Mouse (Mus musculus) brain, embryonic 14.5 days (tissue): ENCODE measurements around the gene Tjp1. TPM values are rescaled to one million over a fixed set of nuclear protein-coding genes. Genes with fewer than 3 reads are reported as not detected.

Source experiments
- DNase-seq: peaks from one replicate; pipeline ENCODE4 v3.0.0-alpha.2; 2011; ENCODE audit warnings: low read depth
- CTCF ChIP-seq: fragments of 200-500 bp; IDR thresholded peaks from 2 replicates; pipeline ENCODE4 v1.5.1; 2012; ENCODE audit warnings: inconsistent platforms, mild to moderate bottlenecking, moderate library complexity, borderline replicate concordance; ENCODE audit not compliant: insufficient read depth, insufficient read length; ENCODE audit errors: extremely low read depth
- POLR2A ChIP-seq: fragments of 200-500 bp; IDR thresholded peaks from 2 replicates; pipeline ENCODE4 v1.6.1; 2012; ENCODE audit warnings: mild to moderate bottlenecking, inconsistent platforms, borderline replicate concordance; ENCODE audit not compliant: poor library complexity, insufficient read depth, insufficient read length, severe bottlenecking; ENCODE audit errors: extremely low read depth
- polyA plus RNA-seq: library from polyadenylated mRNA; depleted of rRNA; stranded (reverse); fragments of >200 nt; gene quantifications from 2 replicates; pipeline ENCODE4 v1.2.3, GENCODE M21; 2012

The Tjp1 gene
- polyA plus RNA-seq, 1 experiment, result 44.8 TPM

- TF ChIP-seq CTCF, result no peak
- no peak for TF ChIP-seq POLR2A
- peak; percentile 59 for DNase-seq
Measured at GRCm38 (mm10) chr7:65516903-65517302, 10.7 kb downstream of the Tjp1 start.

GRCm38 (mm10) chr7:65513451-65514179 is 14.0 kb downstream of the Tjp1 start:
- no peak for TF ChIP-seq POLR2A
- TF ChIP-seq CTCF, result no peak
- DNase-seq, result peak; percentile 49

GRCm38 (mm10) chr7:65509357-65509756 is 18.2 kb downstream of the Tjp1 start:
- TF ChIP-seq CTCF (no peak), POLR2A (no peak)
- DNase-seq, result peak; percentile 70

- TF ChIP-seq CTCF (no peak), POLR2A (no peak)
- DNase-seq, result no peak
Measured at GRCm38 (mm10) chr7:65507341-65507740, 20.2 kb downstream of the Tjp1 start.

GRCm38 (mm10) chr7:65502486-65503322 is 24.9 kb downstream of the Tjp1 start:
- TF ChIP-seq CTCF, result no peak
- no peak for TF ChIP-seq POLR2A
- no peak for DNase-seq

- no peak for DNase-seq
- TF ChIP-seq CTCF (no peak), POLR2A (no peak)
Measured at GRCm38 (mm10) chr7:65500746-65501145, 26.8 kb downstream of the Tjp1 start.

GRCm38 (mm10) chr7:65497733-65498583 is 29.6 kb downstream of the Tjp1 start:
- TF ChIP-seq CTCF (peak; percentile 73), POLR2A (no peak)
- peak; percentile 68 for DNase-seq

- no peak for TF ChIP-seq CTCF
- TF ChIP-seq POLR2A, result no peak
- no peak for DNase-seq
Measured at GRCm38 (mm10) chr7:65490526-65490925, 37.1 kb downstream of the Tjp1 start.

GRCm38 (mm10) chr7:65489742-65490141 is 37.8 kb downstream of the Tjp1 start:
- DNase-seq, result no peak

GRCm38 (mm10) chr7:65489195-65489594 is 38.4 kb downstream of the Tjp1 start:
- no peak for TF ChIP-seq CTCF
- TF ChIP-seq POLR2A, result no peak
- no peak for DNase-seq

More at GRCm38 (mm10) chr7:65489742-65490141, 37.8 kb downstream of the Tjp1 start:
- TF ChIP-seq POLR2A (no peak), CTCF (no peak)

GRCm38 (mm10) chr7:65486259-65486681 is 41.3 kb downstream of the Tjp1 start:
- TF ChIP-seq POLR2A (no peak), CTCF (no peak)
- peak; percentile 65 for DNase-seq
